Mouse (Mus musculus) heart, embryonic 13.5 days (tissue): ENCODE measurements around the gene Zfp316. TPM values are rescaled to one million over a fixed set of nuclear protein-coding genes. Genes with fewer than 3 reads are reported as not detected.

Source experiments
- ATAC-seq: fragments of 200-750 bp; cut with Nextera tagmentation; 2 replicates; pipeline ENCODE4 v1.8.0; 2017; ENCODE audit warnings: moderate TSS enrichment; ENCODE audit not compliant: insufficient number of reproducible peaks, low FRiP score, low TSS enrichment; ENCODE audit errors: extremely low read depth
- H3K27ac ChIP-seq: fragments of 300-500 bp; sonication (generic); replicated peaks from 2 replicates; pipeline ENCODE4 v1.5.1; 2015; ENCODE audit warnings: moderate library complexity, mild to moderate bottlenecking, inconsistent platforms
- H3K27me3 ChIP-seq: fragments of 300-500 bp; sonication (generic); replicated peaks from 2 replicates; pipeline ENCODE4 v1.6.1; 2015; ENCODE audit warnings: mild to moderate bottlenecking, inconsistent platforms
- H3K36me3 ChIP-seq: fragments of 300-500 bp; sonication (generic); 2 replicates; pipeline ENCODE4 v1.6.1; 2015; ENCODE audit warnings: mild to moderate bottlenecking, inconsistent platforms
- H3K4me1 ChIP-seq: fragments of 300-500 bp; sonication (generic); 2 replicates; pipeline ENCODE4 v1.6.1; 2015; ENCODE audit warnings: inconsistent platforms
- H3K4me2 ChIP-seq: fragments of 300-500 bp; sonication (generic); 2 replicates; pipeline ENCODE4 v1.6.1; 2015; ENCODE audit warnings: inconsistent platforms, mild to moderate bottlenecking, moderate library complexity
- H3K4me3 ChIP-seq: fragments of 300-500 bp; sonication (generic); 2 replicates; pipeline ENCODE4 v1.5.1; 2015; ENCODE audit warnings: moderate library complexity, mild to moderate bottlenecking, inconsistent platforms
- H3K9ac ChIP-seq: fragments of 300-500 bp; sonication (generic); 2 replicates; pipeline ENCODE4 v1.6.1; 2015; ENCODE audit warnings: inconsistent platforms, mild to moderate bottlenecking, moderate library complexity
- H3K9me3 ChIP-seq: fragments of 300-500 bp; sonication (generic); 2 replicates; pipeline ENCODE4 v1.6.1; 2016; ENCODE audit warnings: inconsistent platforms
- WGBS: fragments of 180-500 bp; shearing (Covaris S2); methylation state at CpG from one replicate; pipeline ENCODE4 v1.1.7; 2015; ENCODE audit warnings: mixed read lengths; 5-methylcytosine and 5-hydroxymethylcytosine counted together
- polyA plus RNA-seq: library from polyadenylated mRNA; unstranded; fragments of >200 nt; fragmentation: Nextera tagmentation; extraction: Ambion mirVana; gene quantifications from 2 replicates; pipeline ENCODE4 v1.2.1, GENCODE M21; 2015

Zfp316 gene
- polyA plus RNA-seq, 1 experiment from 2014 or later = 1.5 TPM

GRCm38 (mm10) chr5:143254487-143255130 lies 15.2 kb downstream of the Zfp316 start:
- Histone ChIP-seq H3K9ac (0 out of 2 replicates have a peak overlapping the region, but pooled peaks have one; percentile 24), H3K9me3 (no peaks in the 10 kb centered on the region), H3K27me3 (peaks cover 97% of the 10 kb centered on the region), H3K27ac (no peak overlapping the region), H3K4me1 (peaks cover 24% of the 10 kb centered on the region), H3K4me2 (peak overlapping the region; percentile 78), H3K36me3 (peaks cover 57% of the 10 kb centered on the region), H3K4me3 (peak overlapping the region; percentile 54)
- no peak for ATAC-seq
- WGBS = 10% methylated on average over 66 of the region's 66 CpGs

DNA sequence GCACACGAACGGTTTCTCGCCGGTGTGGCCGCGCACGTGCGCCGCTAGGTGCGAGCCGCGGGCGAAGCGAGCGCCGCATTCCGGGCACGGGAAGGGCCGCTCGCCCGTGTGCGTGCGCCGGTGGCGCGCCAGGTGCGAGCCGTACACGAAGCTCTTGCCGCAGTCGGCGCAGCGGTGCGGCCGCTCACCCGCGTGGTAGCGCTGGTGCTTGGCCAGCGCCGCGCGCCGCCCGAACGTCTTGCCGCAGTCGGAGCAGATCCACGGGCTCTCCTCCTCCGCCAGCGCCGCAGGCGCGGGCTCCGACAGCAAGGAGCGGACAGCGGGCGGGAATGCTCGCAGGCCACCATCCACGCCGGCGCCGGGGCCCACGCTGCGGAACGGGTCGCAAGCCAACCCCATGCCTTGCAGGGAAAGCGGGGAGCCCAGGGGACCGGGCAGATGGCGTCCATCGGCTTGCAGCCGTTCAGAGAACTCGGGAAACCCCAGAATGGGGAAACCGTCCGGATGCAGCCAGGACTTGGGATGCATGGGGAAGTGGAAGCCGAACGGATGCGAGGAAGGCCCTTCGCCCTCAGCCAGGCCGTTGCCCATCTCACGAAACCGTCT lies 15.8 kb downstream of the Zfp316 start:
- no peak for ATAC-seq
- Histone ChIP-seq H3K4me3 (peak overlapping the region; percentile 54), H3K4me1 (peaks cover 24% of the 10 kb centered on the region), H3K9ac (peak overlapping the region; percentile 65), H3K36me3 (peaks cover 57% of the 10 kb centered on the region), H3K4me2 (peak overlapping the region; percentile 78), H3K27me3 (peaks cover 97% of the 10 kb centered on the region), H3K9me3 (no peaks in the 10 kb centered on the region), H3K27ac (no peak overlapping the region)
- 4% methylated on average over 75 of the region's 81 CpGs for WGBS

GRCm38 (mm10) chr5:143253186-143253880 lies 16.5 kb downstream of the Zfp316 start:
- Histone ChIP-seq H3K4me1 (peaks cover 24% of the 10 kb centered on the region), H3K9me3 (no peaks in the 10 kb centered on the region), H3K4me3 (peak overlapping the region; percentile 54), H3K36me3 (peaks cover 61% of the 10 kb centered on the region), H3K4me2 (peak overlapping the region; percentile 78), H3K9ac (peak overlapping the region; percentile 65), H3K27ac (no peak overlapping the region), H3K27me3 (peaks cover 90% of the 10 kb centered on the region)
- 4% methylated on average over 102 of the region's 103 CpGs for WGBS
- ATAC-seq = no peak

DNA sequence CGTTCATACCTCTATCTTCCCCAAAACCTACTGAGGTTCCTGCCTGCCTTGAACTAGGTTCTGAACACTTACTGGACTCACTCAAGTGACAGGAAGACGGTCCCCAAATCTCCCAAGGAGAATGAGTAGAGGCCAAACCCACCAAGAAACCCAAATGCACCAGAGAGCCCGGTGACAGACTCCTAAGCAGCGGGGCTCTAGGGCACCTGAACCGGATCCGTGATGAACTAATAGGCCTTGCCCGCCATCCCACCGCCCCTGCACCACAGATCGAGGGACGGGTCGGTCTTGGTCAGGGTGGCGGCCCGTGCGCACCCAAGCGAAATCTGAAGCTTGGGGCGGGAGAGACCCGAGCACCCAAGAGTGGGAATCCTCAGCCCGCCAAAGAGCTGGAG lies 17.0 kb downstream of the Zfp316 start:
- H3K9ac ChIP-seq = 0 out of 2 replicates have a peak overlapping the region, but pooled peaks have one; percentile 65
- no peak for ATAC-seq
- H3K36me3 ChIP-seq = peaks cover 61% of the 10 kb centered on the region
- H3K4me2 ChIP-seq = peak overlapping the region; percentile 78
- H3K9me3 ChIP-seq = no peaks in the 10 kb centered on the region
- WGBS = 22% methylated on average over 18 of the region's 18 CpGs
- H3K27ac ChIP-seq = no peak overlapping the region
- H3K4me3 ChIP-seq = peak overlapping the region; percentile 54
- H3K4me1 ChIP-seq = peaks cover 24% of the 10 kb centered on the region
- H3K27me3 ChIP-seq = peaks cover 85% of the 10 kb centered on the region

DNA sequence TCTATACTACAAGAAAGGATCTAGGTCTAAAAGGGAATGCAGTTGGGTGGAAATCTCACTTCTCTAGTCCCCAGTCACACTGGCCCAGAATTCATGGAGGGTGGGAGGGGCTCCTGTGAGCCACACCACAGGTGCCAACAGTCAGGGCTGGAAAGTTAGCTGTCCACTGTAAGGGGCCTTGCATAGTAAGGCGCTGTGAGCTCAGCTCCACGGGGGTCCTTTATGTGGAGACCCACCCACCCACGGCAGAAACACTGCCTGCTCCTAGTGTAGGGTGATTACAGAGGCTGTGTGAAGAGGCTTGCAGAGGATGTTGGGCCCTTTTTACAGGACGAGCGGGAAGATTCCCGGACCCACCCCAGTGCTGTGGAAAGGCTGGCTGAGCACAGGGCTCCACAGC lies 17.8 kb downstream of the Zfp316 start:
- Histone ChIP-seq H3K27me3 (peaks cover 77% of the 10 kb centered on the region), H3K9me3 (no peaks in the 10 kb centered on the region), H3K36me3 (peaks cover 68% of the 10 kb centered on the region), H3K9ac (no peak overlapping the region), H3K4me3 (no peak overlapping the region), H3K4me2 (no peak overlapping the region), H3K27ac (no peak overlapping the region), H3K4me1 (peaks cover 24% of the 10 kb centered on the region)
- WGBS = 54% methylated on average over 6 of the region's 6 CpGs
- no peak for ATAC-seq

GRCm38 (mm10) chr5:143244926-143245325 lies 24.9 kb downstream of the Zfp316 start:
- H3K27ac ChIP-seq = no peak overlapping the region
- H3K27me3 ChIP-seq = peaks cover 7% of the 10 kb centered on the region; the same call in 1 of the 2 replicates
- no peak overlapping the region for H3K4me2 ChIP-seq
- ATAC-seq = no peak
- no peak overlapping the region for H3K9ac ChIP-seq
- H3K4me1 ChIP-seq = no peaks in the 10 kb centered on the region
- H3K36me3 ChIP-seq = peaks cover 98% of the 10 kb centered on the region
- H3K9me3 ChIP-seq = peaks cover 5% of the 10 kb centered on the region; the same call in 1 of the 2 replicates
- 94% methylated on average over 26 of the region's 26 CpGs for WGBS
- H3K4me3 ChIP-seq = no peak overlapping the region

- H3K9ac ChIP-seq = peak overlapping the region; percentile 94
- H3K27ac ChIP-seq = peak overlapping the region; percentile 98
- H3K4me1 ChIP-seq = peaks cover 18% of the 10 kb centered on the region
- 37% methylated on average over 9 of the region's 9 CpGs for WGBS
- H3K4me2 ChIP-seq = peak overlapping the region; percentile 95
- H3K36me3 ChIP-seq = peaks cover 40% of the 10 kb centered on the region
- ATAC-seq = no peak
- peak overlapping the region; percentile 92 for H3K4me3 ChIP-seq
- H3K27me3 ChIP-seq = no peaks in the 10 kb centered on the region
- H3K9me3 ChIP-seq = no peaks in the 10 kb centered on the region
Observed at GRCm38 (mm10) chr5:143236036-143236435, 33.8 kb downstream of the Zfp316 start.

GRCm38 (mm10) chr5:143235028-143235693 lies 34.7 kb downstream of the Zfp316 start, which contains the start of gene Zfp12:
Gene Zfp12, plus strand, starts transcription at chr5:143235163.
- Histone ChIP-seq H3K36me3 (peaks cover 31% of the 10 kb centered on the region), H3K27ac (peak within 1 kb of the TSS; percentile 98), H3K9me3 (no peaks in the 10 kb centered on the region), H3K9ac (peak within 1 kb of the TSS; percentile 94), H3K4me2 (peak within 1 kb of the TSS; percentile 95), H3K27me3 (no peaks in the 10 kb centered on the region), H3K4me3 (peak within 1 kb of the TSS; percentile 92), H3K4me1 (peaks cover 18% of the 10 kb centered on the region)
- peak; percentile 87 for ATAC-seq
- under 1% methylated on average over 58 of the region's 58 CpGs for WGBS

DNA sequence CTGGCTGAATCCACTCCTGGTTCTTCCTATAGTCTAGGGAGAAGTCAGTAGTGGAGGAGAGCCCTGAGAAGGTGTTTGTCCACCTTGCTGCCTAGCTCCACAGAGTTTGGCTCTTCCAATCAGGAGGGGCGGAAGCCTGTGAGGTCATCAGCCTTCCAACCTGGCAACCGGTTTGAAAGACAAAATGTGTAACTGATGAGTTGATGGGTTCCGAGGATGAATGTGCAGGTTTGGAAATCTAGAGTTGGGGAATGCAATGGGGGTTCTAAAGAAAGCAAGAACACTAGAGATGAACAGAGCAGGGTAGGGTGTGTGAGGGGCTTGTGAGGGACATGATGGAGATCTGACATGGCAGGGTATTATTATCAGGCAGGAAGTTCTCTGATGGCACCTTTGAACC lies 43.0 kb downstream of the Zfp316 start, which contains the start of gene Spdye4a:
TSS of gene Spdye4a (minus strand) at position 101 of the 400 bp plus-strand sequence.
- H3K9me3 ChIP-seq = peaks cover 10% of the 10 kb centered on the region; the same call in 1 of the 2 replicates
- ATAC-seq = no peak
- no peak within 1 kb of the TSS for H3K27ac ChIP-seq
- H3K4me3 ChIP-seq = no peak within 1 kb of the TSS
- 0 out of 2 replicates have a peak, but pooled peaks cover 5% of the 10 kb centered on the region for H3K27me3 ChIP-seq
- H3K36me3 ChIP-seq = no peaks in the 10 kb centered on the region
- no peak within 1 kb of the TSS for H3K4me2 ChIP-seq
- no peak within 1 kb of the TSS for H3K9ac ChIP-seq
- WGBS = 74% methylated on average over 3 of the region's 3 CpGs
- no peaks in the 10 kb centered on the region for H3K4me1 ChIP-seq

- Histone ChIP-seq H3K36me3 (no peaks in the 10 kb centered on the region), H3K27me3 (no peaks in the 10 kb centered on the region), H3K9me3 (no peaks in the 10 kb centered on the region), H3K27ac (no peak overlapping the region), H3K9ac (no peak overlapping the region), H3K4me3 (no peak overlapping the region), H3K4me2 (no peak overlapping the region), H3K4me1 (no peaks in the 10 kb centered on the region)
- WGBS = 56% methylated on average over 1 of the region's 1 CpGs
- ATAC-seq = no peak
Observed at GRCm38 (mm10) chr5:143222287-143222686, 47.5 kb downstream of the Zfp316 start.

DNA sequence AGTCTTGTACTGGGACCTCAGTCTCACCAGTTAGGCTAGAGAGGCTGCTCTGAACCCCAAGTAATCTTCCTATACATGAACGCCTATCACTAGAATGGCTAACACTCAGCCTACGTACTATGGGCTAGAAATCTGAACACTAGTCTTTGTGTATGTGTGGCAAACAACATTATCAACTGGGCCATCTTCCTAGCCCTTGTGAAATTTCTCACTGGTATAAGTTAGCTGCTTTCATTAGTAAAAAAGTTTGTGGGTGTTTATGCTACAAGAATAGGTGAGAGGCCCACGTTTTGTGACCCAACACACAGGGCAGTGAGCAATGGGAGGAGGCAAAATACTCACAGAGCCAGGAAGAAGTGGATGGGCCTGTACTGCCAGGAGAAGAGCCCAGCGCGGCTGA lies 48.8 kb downstream of the Zfp316 start:
- H3K9ac ChIP-seq = no peak overlapping the region
- no peaks in the 10 kb centered on the region for H3K36me3 ChIP-seq
- no peaks in the 10 kb centered on the region for H3K4me1 ChIP-seq
- 74% methylated on average over 5 of the region's 5 CpGs for WGBS
- no peak overlapping the region for H3K4me3 ChIP-seq
- no peaks in the 10 kb centered on the region for H3K9me3 ChIP-seq
- no peak overlapping the region for H3K27ac ChIP-seq
- no peak for ATAC-seq
- H3K27me3 ChIP-seq = no peaks in the 10 kb centered on the region
- no peak overlapping the region for H3K4me2 ChIP-seq
